Mouse (Mus musculus): ENCODE measurements around the gene Filip1. TPM values are rescaled to one million over a fixed set of nuclear protein-coding genes. Genes with fewer than 3 reads are reported as not detected.
A peak's percentile ranks its signal among the peaks of the same experiment; 100 is the strongest.
"Not testable (repeated sequence)": the region's sequence is repeated elsewhere in the genome, so short reads cannot be mapped to it uniquely, and the experiment has no call there.

Gene Filip1
- total RNA-seq (2021) = 10 to 100 TPM; 17.8 to 20.9 TPM
- long read RNA-seq, experiment 1, full-length matches to known transcripts = 1 of 6 reads
- long read RNA-seq, experiment 1, partial matches to known transcripts = 3 of 6 reads
- long read RNA-seq, experiment 1, other reads (novel, unspliced or antisense) = 2 of 6 reads
- long read RNA-seq, experiment 2, partial matches to known transcripts = 7 of 8 reads
- long read RNA-seq, experiment 2, other reads (novel, unspliced or antisense) = 1 of 8 reads

DNA sequence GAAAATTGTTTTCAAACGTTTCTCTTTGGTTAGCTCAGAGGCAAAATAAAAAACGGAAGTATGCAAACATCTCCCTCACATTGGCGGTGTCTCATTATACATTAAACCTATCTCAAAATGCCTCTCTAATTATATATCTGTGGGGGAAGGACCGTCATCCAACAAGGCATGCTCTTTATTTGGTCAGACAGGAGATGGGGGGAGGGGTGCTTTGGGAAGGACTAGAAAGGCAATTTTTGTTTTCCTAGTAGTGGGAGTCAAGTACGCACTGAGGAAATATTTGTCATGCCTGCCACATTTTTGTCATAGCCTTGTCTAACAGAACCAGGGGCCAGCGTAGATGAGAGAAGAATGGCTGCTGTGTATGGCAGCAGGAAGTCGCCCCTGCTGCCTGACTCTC lies at the start of gene Filip1:
Gene Filip1 (minus strand): TSS at position 101 of the 400 bp plus-strand sequence.
- intact Hi-C loops (cut with DNase I) = no loop called here
- DNase-seq (ENCODE audit: low spot score in 2 of 2) = no peak

DNA sequence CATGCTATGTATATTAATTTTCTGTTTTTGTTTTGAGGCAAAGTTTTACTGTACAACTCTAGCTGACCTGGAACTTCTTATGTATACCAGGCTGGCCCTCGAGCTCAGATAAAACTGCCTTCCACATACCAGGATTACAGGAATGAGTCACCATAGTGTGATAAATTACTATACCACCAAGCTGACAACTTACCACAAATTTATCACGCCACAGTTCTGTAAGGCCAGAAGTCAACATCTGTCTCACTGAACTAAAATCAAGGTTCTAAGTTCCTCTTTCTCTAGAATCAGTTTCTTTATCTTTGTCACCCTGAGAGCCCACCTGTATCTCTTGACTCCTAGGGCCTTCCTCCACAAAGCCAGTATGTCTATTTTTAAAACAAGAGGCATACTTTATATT lies 45.0 kb upstream of the Filip1 start:
- intact Hi-C loops (cut with DNase I) = no loop called here
- DNase-seq (ENCODE audit: low spot score in 2 of 2) = no peak

DNA sequence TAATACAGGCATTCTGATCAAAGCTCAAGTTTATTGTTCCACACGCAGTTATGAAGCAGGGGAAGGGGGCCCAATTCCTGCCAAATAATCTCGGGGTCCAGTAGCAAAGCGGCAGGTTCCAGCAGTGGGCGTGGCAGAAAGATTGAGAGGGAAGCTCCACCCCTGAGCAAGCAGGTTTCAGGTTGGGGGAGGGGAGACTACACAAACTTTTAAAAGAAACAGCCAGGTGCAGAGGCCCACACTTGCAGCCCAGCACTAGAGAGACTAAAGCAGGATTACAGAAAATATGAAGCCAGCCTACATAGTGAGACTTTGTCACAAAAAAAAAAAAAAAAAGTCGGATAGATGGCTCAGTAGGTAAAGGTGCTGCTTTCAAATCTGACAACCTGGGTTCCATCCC lies 40.3 kb upstream of the Filip1 start:
- DNase-seq (ENCODE audit: low spot score in 2 of 2) = no peak
- intact Hi-C loops (cut with DNase I) = no loop called here

DNA sequence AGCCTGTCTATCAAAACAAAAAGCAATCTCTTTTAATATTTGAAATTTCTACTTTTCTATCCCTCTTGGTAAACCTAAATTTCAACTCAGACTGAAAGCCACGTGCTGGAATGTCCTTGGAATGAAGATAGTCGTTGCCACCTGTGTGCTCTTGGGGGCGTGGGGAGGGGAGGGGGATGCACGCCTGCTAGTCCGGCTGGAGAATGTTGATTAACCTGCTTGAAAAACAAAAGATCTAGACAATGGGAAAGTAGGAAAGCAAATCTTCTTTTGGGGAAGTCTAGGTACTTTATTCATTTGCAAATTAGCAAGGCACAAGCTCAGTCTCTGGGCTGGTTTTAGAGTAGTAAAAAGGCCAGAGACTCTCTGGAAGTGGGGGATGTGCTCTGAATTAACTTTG lies 36.6 kb upstream of the Filip1 start:
- intact Hi-C loops (cut with DNase I); DNase-seq (ENCODE audit: low spot score in 2 of 2): not testable (repeated sequence)

DNA sequence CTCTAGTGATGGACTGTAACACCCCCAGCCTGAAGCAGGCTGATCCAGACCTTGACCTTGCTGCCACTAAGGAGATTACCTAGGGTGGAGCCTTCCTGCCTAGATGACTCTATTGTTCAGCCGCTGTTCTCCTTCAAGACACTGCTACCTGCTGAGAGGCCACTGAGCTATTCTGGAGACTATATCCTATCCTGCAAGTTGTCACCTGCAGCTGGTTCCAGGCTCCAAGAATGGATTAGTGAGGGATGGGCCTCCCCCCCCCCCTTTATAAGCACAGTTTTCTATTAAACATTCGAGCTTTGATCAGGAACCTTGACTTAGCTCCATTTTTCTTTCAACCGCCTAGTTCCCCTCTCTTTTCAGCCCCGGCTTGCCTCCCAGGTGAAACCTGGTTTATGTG lies 31.6 kb upstream of the Filip1 start:
- intact Hi-C loops (cut with DNase I); DNase-seq (ENCODE audit: low spot score in 2 of 2): not testable (repeated sequence)

DNA sequence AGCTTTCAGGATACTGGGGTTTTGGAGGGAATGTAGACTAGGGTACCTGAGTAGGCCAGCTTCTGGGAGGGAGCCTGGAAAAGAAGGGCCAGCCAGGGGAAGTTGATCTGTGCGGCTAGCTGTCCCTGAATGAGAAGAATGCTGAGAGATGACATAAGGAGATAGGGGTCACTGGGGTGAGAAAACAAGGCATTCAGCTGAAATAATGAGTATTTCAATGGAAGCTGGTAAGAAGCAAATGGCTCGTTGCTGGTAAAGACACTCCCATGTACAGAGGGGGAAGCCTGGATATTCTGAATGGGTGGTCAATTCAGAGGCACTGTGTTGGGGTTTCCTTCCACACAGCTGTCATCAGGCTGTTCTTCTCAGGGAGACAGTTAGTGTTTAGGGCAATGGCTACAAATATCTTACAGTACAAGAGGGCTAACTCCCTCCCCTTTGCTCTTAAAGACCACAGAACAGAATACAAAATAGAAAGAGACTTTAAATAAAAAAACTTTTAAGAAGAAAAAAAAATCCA lies 26.7 kb upstream of the Filip1 start:
- DNase-seq (ENCODE audit: low spot score in 2 of 2) = no peak
- intact Hi-C loops (cut with DNase I) = no loop called here

DNA sequence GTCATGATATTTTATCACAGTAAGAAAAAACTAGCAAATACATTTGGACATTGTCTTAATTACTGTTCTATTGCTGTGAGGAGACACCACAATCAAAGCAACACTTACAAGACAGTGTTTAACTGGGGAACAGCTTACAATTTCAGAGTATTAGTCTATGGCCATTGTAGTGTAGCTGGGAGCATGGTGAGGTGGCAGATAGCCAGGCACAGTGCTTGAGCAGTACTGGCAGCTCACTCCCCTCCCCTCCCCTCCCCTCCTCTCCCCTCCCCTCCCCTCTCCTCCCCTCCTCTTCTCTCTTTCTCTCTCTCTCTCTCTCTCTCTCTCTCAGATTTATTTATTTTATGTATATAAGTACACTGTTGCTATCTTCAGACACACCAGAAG lies 25.3 kb upstream of the Filip1 start:
- intact Hi-C loops (cut with DNase I) = no loop called here
- no peak for DNase-seq (ENCODE audit: low spot score in 2 of 2)

DNA sequence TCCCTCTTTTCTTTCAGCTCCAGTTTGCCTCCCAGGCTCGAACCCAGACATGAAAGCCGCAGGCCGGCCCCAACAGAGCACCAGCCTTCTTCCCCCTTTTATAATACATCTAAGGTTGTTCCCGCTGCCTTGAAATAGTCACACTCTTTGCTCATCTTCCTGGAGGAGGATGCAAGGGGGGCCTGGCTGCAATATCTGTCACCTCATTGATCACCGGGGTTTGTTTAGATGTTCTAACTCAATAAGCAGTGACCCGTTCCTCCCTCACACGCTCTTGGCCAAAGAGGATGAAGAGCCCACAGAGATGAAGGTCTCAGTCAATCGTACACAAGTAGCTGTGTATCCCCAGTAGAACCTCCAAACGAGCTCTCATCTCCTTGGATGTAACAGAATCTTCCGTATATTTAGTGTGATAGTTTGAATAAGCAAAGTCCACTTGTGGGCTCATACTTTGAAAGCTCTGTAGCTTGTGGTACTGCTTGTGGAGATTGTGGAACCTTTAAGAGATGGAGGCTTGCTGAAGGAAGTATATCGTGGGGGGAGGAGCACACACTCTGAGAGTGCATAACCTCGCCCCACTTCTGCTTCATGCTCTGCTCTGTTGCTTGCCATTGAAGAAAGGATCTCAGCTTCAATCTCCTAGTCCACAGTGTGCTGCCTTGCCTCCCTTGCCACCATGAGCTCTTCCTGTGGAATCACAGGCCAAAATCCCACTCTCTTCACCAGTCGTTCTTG lies 24.8 kb upstream of the Filip1 start:
- intact Hi-C loops (cut with DNase I) = no loop called here

DNA sequence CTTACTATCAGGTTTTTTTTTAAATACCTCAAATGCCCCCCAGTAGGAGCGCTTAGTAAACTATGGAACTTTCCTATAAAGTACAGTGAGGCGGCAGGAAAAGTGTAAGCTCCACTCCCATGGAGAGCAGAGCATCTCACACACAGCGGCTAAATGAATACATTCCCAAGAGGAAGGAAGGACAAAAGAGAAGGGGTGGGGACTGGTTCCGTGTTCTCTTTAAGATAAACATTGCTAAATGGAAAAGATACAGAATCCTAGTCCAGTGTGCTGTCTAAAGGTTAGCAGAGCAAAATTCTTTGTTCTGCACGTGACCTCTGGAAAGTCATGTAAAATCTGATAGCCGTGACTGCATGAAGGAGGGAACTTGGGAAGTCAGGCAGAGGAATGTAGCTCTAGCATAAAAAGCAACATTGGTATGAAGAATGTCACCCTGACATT lies 13.9 kb upstream of the Filip1 start:
- intact Hi-C loops (cut with DNase I) = no loop called here
- no peak for DNase-seq (ENCODE audit: low spot score in 2 of 2)

More for the DNA sequence above, 24.8 kb upstream of the Filip1 start:
- DNase-seq (ENCODE audit: low spot score in 2 of 2) = no peak

DNA sequence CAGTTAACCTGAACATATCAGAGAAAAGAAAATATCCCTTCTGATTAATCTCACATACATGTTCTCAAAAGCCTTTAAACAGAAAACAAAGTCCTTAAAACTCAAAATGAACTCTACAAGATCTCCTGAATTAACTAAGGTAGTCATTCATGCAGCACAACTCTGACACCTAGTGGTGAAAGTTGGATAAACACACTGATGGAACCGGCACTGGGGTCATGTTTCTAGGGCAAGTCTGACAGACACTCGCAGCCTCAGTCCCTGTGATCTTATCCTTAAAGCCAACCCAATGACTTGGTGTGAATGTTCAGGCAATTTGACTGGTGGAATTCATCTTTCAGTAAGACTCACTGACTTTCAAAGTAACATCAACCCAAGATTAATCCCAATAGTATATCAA lies 13.4 kb upstream of the Filip1 start:
- intact Hi-C loops (cut with DNase I) = no loop called here
- peak; percentile 55 to 62 for DNase-seq (ENCODE audit: low spot score in 2 of 2)

DNA sequence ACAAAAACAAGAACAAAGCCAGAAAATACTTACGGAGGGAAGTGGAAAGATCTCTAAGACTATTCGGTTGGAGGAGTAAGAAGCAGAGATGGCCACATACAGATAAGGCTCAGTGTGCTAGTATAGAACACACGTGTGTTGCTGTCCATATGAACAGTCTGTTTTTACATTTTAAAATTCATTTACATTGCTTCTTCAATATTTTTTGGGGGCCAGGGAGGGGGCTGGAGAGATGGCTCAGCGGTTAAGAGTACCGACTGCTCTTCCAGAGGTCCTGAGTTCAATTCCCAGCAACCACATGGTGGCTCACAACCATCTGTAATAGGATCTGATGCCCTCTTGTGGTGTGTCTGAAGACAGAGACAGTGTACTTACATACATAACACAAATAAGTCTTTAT lies 12.7 kb upstream of the Filip1 start:
- DNase-seq (ENCODE audit: low spot score in 2 of 2) = not testable (repeated sequence)

DNA sequence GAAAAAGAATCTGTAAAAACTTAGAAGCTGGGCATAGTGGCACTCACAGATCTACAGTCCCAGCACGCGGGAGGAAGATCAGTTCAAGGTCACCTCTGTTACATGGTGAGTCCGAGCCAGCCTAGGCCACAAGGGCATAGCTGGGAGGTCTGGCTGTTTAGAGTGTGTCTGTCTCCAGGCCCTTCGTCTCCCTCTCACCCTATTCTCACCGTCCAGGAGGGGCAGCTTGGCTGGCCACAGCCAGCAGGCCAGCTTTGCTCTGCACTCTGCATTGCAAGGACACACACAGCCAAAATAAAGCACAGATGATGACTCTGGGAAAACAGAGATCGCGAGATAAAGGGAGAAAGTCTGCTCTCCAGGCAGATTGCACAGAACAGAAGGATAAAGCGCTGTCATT lies 10.2 kb upstream of the Filip1 start:
- no peak for DNase-seq (ENCODE audit: low spot score in 2 of 2)
- intact Hi-C loops (cut with DNase I) = no loop called here

More for the DNA sequence above, 12.7 kb upstream of the Filip1 start:
- intact Hi-C loops (cut with DNase I) = not testable (repeated sequence)

DNA sequence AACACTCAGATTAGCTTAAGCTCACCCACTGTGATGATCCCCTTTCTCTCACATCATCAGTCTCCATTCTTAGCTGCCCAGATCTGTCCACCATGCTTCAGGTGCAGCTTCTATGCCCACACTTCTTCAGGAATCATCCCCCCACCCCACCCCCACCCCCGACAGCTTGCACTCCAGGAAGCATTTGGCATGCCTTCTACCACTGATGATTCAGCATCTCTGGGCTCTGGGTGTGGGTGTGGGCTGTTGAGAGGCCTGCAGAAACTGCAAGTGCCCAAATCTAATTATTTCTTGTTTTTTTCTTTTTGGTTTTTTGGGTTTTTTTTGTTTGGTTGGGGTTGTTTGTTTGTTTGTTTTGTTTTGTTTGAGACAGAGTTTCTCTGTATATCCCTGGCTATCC lies 9.0 kb upstream of the Filip1 start:
- no peak for DNase-seq (ENCODE audit: low spot score in 2 of 2)
- intact Hi-C loops (cut with DNase I) = no loop called here

DNA sequence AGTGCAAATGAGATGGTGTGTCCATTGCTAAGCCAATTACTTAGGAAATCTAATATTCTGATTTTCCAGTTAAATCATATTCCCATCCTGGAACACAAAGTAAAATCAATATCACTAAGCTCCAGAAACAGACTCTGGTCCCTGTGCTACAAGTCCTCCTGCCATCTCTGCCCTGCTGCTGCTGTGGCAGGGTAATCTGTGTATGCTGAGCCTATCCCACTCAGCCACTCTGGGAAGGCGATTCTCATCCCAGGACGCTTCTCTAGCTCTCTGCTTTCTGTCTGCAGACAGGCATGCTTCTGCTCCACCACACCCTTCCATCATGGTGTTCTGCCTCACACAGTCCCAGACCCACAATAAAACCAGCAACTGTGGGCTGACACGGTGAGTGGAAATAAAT lies 7.8 kb upstream of the Filip1 start:
- intact Hi-C loops (cut with DNase I) = no loop called here
- DNase-seq (ENCODE audit: low spot score in 2 of 2) = no peak

DNA sequence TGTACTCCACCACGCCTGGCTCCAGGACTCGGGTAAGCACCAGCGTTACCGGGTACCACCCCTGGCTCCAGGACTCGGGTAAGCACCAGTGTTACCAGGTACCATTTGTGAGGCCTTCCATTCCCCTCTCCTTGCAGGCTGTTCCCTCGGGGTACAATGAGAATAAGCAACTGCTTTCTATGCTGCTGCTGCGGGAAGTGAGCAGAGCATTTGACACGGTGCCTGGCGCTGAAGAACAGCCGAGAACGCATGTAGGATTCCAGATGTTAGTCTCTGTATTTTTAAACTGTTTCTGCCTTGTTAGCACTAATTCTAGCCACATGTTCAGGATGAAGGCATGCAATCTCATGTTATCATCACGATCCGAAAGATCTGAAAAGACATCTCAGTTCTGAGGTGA lies 635 bp downstream of the Filip1 start:
- no peak for DNase-seq (ENCODE audit: low spot score in 2 of 2)
- intact Hi-C loops (cut with DNase I) = no loop called here

DNA sequence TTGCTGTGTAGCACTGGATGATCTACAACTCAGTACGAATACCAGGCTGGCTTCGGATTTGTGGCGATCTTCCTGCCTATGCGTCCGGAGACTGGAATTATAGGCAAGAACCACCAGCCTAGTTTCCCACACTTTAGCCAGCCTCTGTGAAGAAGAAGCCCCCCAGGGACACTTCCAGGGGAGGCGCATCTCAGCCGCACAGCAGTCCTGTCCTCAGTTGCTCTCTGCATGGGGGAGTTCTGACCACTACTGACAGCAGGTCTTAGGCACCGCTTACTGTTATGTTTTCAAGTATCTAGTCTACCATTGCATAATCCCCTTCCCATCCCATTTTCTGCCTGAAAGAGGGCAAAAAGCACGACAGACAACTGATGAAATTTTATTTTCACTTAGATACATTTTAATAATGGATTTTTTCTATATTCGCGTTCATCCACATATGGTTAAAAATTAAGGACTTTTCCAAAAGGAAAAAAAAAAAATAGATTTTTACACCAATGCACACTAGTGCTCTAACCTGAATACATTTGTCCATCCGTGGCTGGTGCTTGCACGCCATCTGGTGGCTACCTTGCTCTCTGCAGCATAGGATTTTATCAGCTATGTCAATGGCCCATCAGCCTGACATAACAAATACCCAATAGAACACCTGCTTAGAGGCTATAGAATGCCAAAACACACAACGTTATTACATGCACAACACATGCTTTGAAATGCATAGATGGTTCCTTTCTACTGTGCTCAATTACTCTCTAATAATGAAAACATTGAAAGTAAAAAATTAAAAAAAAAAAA lies 10.1 kb downstream of the Filip1 start:
- DNase-seq (ENCODE audit: low spot score in 2 of 2) = peak; percentile 84 to 93
- intact Hi-C loops (cut with DNase I) = loop anchor here (1.0 to 5.0 kb wide), 2 partner anchors 115 to 196 kb away; no protein-coding TSS in a partner anchor

DNA sequence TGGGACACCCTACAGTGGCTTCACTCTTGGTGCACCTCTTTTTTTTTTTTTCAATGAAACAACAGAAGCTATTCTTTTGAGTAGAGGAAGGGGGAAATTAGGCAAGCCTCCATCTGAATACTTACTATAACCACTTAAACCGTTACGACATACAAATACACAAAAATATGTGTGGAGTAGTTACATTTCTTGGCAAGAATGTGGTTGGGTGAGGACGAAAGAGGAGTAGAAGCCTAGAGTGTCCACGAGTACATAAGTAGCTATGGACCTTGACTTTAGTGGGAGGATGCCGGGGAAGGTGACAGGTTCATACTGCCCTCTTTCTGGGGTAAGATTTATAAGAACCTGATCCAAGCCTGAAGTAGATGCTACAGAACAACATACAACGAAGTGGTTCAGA lies 15.4 kb downstream of the Filip1 start:
- intact Hi-C loops (cut with DNase I) = no loop called here
- no peak for DNase-seq (ENCODE audit: low spot score in 2 of 2)

DNA sequence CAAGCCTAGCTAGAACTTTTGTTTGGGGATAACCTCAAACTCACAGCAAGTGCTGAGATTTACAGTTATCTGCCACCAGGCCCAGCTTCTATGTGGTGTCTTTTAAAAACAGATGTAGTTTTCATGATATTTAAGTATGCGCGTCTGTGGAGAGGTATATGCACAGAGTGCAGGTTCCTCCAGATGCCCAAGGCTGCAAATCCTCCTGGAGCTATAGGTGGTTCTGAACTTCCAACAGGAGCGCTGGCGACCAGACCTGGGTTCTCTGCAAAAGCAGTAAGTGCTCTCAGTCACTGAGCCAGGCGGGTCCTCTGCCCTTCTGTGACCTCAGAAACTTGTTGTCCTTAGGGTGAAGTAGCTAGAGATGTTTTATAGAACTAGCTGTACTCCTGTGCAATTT lies 18.4 kb downstream of the Filip1 start:
- intact Hi-C loops (cut with DNase I) = no loop called here
- no peak for DNase-seq (ENCODE audit: low spot score in 2 of 2)

DNA sequence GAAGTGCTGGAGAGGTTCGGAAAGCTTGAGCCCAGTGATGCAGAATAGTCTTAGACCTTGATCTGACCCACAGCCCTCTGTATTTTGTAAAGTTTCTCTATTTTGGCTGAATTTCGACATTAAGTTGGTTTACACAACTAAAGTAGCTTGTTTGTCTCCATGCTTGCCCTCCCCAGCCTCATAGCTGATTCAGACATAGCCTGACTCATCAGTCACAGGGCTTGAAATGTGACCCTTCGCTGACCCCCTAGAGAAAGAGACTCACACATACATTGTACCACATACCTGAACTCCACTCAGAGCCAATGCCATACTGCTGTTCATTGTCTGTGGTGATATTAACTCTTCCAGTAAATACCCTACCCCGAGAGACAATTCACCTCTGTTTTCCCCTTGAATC lies 19.6 kb downstream of the Filip1 start:
- intact Hi-C loops (cut with DNase I) = no loop called here
- no peak for DNase-seq (ENCODE audit: low spot score in 2 of 2)

DNA sequence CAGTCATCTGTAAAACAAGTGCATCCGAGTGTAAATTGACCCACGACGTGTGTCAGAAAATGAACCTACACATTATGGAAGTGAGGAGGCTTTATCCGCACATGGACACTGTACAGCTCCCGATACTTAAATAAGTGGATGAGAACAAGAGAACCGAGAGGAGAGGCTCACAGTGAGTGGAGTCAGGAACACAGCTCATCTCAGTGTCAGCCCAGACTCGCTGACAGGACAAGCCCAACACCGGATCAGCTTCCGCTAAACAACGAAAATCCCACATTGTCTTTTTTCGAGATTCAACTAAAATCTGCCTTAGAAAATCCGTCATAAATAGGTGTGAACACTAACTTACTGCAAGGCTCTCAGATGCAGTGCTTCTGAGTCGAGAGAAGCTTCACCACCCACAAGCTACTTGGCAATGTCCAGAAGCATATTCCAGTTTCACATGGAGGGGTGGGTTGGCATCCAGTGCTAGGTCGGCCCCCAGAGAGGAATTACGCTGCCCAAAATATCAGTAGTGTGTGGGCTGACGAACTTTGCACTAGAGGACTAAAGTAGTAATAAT lies 22.1 kb downstream of the Filip1 start:
- intact Hi-C loops (cut with DNase I) = no loop called here
- no peak for DNase-seq (ENCODE audit: low spot score in 2 of 2)
